Mouse (Mus musculus) thymus, postnatal 14 days (tissue): ENCODE measurements around the gene Pgf.

ENCODE experiments used
- DNase-seq: peaks from one replicate; pipeline ENCODE4 v3.0.0; 2021

Pgf gene

DNA sequence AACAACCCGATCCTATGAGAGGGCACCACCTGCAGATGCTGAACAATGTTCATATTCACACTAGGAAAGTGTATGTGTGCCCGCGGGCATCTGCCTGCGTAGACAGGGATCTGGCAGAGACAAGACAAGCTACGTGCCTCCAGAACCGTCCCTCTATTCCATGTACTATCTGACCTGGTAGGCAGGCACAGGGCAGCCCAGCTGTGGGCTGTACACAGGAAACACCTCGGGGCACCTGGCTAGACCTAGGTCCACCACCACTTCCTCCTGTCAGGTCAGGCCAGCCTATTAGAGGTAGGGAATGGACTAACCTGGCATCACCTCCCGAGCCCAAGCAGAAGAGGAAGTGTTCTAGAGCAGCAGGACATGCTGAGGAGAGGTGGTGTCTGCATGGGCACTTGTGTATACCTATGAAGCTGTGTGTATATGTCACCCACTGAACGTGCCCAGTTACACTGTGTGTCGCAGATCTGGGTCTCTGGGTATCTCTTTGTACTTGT is at the start of gene Pgf:
Gene Pgf, minus strand, starts transcription at position 51 of the 500 bp plus-strand sequence.
- DNase-seq: no peak

- no peak for DNase-seq
These were observed 49.6 kb upstream of the Pgf start for GRCm38 (mm10) chr12:85227227-85227626.

GRCm38 (mm10) chr12:85219905-85220290 is 42.3 kb upstream of the Pgf start:
- DNase-seq: peak; percentile 53

GRCm38 (mm10) chr12:85219236-85219904 is 41.8 kb upstream of the Pgf start, which contains the start of gene Eif2b2:
Gene Eif2b2, plus strand, starts transcription at chr12:85219481.
- peak; percentile 95 for DNase-seq

DNA sequence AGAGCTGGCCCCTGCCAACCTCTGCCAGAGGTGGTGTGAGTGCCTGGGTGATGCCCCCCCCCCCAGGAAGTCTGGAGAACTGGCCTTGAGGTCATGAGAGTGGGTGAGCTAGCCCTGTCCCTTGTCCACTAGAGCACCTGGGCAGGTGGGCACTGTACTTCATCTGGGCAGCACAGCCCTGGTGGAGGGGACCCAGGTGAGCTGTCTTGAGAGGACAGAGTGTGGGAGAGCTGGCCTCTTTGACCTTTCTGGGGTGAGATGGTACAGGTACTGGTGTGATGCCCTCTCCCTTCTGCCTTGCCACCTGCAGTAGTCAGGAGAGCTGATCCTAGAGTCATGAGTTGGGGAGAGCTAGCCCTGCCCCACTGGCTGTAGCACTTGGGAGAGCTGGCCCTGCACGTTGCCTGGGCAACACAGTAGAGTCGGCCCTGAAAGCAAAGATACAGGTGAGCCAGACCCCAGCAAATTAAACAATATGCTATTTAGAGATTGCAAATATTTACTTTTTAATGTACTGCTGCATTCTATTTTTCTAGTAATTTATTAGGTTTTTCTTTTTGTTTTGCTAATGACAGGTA is 40.2 kb upstream of the Pgf start:
- no peak for DNase-seq

GRCm38 (mm10) chr12:85215031-85215430 is 37.4 kb upstream of the Pgf start:
- DNase-seq: no peak

- DNase-seq: no peak
These were observed 31.2 kb upstream of the Pgf start for GRCm38 (mm10) chr12:85208687-85209199.

- no peak for DNase-seq
These were observed 27.8 kb upstream of the Pgf start for GRCm38 (mm10) chr12:85205425-85205824.

- no peak for DNase-seq
These were observed 26.5 kb upstream of the Pgf start for GRCm38 (mm10) chr12:85204105-85204504.

- no peak for DNase-seq
These were observed 26.1 kb upstream of the Pgf start for GRCm38 (mm10) chr12:85203699-85204098.

GRCm38 (mm10) chr12:85202191-85202590 is 24.6 kb upstream of the Pgf start:
- no peak for DNase-seq

GRCm38 (mm10) chr12:85201830-85202147 is 24.2 kb upstream of the Pgf start:
- DNase-seq: no peak

DNA sequence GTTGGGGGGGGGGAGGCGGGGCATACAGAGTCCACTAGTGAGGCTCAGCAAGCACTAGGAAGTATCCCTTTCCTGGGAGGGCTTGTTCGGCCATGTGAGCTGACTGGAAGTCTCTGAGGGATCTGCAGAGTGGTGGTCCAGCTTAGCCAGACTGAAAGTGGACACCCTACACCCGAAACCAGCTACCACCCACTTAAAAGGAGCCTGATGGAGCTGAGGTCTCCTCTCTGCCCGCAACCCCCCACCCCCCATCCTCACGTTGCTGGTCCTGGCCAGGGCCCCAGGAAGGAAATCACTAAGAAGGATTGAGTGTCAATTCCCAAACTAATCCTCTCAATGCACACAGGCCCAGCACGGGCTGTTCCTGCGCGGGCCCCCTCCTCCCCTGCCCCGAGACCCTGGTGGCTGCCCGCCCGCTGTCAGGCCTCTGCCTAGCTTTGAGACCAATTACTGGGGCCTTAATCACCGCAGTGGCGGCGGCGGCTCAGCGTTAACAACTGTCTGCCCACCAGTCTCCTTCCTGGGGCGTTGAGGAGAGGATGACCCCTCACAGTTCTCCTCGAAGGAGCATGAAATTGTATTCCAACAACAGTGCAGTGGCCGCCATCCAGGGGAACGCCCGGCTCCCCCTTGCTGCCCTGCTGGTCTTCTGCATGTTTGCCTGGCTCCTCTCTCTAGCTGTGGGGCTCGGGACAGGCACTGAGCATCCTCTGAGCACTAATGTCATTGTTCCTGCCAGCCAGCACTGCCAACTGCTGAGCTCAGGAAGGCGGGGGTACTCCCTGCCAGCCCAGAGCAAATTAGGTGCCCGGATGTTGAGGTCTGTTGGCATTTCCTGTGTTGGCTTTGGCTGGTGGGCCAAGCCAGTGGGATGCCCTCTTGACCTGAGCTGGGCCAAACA is 23.6 kb upstream of the Pgf start:
- peak; percentile 6 for DNase-seq

DNA sequence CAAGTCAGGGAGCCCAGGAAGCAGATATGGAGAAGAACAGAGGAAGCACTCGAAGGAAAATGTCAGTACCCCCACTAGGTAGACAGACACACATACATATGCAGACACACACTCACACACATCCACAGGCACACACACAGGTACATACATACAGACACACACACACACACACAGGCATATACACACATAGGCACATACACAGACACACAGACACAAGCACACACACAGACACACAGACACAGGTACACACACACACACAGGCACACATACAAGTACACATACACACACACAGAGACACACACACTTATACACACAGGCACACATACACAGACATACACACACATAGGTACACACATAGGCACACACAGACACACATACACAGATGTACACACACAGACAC is 22.4 kb upstream of the Pgf start:
- DNase-seq: no peak

- no peak for DNase-seq
These were observed 20.3 kb upstream of the Pgf start for GRCm38 (mm10) chr12:85197936-85198335.

DNA sequence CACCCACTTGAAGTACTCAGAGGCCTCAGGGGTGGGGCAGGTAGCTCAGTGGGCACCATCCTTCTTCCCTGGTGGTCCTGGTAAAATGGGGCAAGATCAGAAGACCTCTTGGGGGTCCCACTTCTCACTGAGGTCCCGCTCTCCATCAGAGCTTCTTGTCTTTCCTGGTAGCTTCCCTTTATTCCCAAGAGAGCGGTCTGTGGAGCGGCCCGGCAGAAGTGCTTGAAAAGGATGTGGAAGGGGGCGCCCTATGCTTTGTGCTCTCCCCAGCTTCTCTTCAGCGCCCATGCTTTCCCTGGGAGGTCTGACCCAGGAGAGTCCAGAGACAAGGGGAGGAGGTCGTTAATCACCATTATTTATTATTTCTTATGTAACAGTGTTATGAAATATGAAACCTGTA is 19.8 kb upstream of the Pgf start:
- DNase-seq: no peak

DNA sequence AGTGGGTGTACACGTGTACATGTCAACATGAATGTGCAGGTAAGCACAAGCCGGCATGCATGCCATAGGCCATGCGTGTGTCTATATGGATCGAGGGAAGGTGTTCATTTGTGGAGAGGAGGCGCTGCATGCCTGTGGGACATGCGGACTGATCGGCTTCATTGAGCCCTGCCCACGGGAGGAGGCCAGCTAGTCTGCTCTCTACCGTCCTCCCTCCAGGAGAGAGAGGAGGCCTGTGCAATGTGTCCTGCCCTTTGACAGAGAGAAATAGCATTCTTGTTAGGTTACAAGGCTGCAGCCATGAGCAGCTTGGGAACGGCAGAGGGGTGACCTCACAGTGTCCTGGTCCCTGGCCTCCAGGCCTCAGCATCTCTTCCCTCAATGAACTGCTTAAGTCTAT is 18.6 kb upstream of the Pgf start:
- DNase-seq: no peak

DNA sequence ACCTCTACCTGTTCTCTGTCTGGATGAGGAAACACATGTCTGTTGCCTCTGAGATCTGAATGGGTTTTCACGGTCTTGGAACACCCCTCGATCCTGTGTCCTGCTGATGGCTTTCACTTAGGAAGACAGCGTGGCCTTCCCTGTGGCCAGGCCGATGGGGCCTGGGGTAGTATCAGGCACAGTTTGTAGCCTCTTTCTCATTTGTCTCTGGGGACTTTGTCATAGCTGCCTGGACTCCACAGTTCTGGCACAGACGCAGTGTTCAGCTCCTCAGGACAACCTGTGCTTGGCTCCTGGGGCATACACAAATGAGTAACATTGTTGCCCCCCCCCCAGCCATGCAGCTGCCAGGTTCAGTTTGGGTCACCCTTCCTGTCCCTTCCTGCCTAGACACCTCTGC is 17.5 kb upstream of the Pgf start:
- no peak for DNase-seq

GRCm38 (mm10) chr12:85194623-85195018 is 17.0 kb upstream of the Pgf start:
- DNase-seq: no peak

- no peak for DNase-seq
These were observed 16.5 kb upstream of the Pgf start for GRCm38 (mm10) chr12:85193923-85194622.

DNA sequence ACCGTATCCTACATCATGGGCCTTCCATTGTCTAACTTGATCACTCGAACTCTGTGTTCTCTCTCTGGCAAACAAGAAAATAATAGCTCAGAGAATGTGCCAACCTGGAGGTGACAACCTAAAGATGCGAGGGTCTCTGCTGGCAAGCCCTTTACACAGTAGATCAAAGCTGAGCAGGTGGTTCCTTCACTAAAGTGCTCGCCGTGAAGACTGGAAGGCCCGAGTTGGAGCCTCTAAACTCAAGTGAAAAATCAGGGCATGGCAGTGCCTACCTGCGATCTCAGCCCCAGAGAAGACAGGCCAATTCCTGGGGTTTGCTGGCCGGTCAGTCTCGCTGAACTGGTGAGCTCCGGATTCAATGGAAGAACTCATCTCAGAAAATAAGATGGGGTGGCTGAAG is 15.6 kb upstream of the Pgf start:
- DNase-seq: peak; percentile 52

DNA sequence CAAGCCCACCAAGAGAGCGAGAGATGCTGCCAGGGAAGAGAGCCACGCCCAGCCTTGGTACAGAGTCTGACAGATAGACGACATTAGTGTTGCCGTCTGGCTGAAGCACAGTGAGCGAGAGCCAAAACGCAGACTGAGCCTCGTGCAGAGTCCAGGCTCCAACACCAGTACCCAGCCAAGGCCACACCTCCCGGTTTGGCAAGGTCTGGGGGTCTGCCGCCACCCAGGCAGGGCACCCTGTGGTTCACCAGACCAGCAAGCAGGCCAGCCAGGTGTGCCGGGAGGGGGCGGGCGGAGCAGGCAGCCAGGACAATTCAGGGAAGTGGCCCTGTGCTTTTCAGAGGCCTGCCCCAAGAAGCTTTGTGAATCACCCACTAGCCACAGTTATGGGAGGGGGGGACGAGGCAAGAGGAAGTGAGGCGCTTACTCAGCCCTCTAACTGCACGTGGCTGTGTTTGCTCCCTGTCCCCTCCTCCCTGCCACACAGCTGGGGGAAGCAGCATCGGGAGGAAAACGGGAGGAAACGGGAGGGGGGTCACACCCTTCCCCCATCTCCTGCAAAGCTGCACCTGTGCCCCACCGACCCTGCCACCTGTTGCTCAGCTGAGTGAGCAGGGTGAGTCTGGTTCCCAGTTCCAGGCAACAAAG is 15.0 kb upstream of the Pgf start:
- DNase-seq: peak; percentile 85
